Mouse (Mus musculus): ENCODE measurements around the gene Gas2l2.

The Gas2l2 gene

DNA sequence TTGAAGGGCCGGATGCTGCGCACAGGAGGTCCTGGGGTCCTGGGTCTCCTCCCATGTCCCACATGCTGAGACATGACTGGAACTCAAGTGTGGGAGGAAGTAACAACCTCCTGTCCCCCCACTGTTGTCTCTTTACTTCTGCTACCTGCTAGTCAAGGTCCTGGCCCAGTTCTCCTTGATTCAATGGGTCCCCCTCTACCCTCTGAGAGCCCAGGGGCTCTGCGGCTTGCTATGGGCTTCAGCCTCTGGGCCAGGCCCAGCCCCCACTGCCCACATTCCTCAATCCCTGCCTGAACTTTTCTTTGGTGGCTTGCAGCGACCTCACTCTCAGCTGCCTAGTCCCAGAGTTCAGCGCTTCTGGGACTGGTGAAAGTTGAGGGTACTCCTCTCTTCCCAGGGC lies at the start of gene Gas2l2:
Gene Gas2l2, minus strand, starts transcription at position 101 of the 400 bp plus-strand sequence.
- no peak for DNase-seq (ENCODE audit: low spot score)

DNA sequence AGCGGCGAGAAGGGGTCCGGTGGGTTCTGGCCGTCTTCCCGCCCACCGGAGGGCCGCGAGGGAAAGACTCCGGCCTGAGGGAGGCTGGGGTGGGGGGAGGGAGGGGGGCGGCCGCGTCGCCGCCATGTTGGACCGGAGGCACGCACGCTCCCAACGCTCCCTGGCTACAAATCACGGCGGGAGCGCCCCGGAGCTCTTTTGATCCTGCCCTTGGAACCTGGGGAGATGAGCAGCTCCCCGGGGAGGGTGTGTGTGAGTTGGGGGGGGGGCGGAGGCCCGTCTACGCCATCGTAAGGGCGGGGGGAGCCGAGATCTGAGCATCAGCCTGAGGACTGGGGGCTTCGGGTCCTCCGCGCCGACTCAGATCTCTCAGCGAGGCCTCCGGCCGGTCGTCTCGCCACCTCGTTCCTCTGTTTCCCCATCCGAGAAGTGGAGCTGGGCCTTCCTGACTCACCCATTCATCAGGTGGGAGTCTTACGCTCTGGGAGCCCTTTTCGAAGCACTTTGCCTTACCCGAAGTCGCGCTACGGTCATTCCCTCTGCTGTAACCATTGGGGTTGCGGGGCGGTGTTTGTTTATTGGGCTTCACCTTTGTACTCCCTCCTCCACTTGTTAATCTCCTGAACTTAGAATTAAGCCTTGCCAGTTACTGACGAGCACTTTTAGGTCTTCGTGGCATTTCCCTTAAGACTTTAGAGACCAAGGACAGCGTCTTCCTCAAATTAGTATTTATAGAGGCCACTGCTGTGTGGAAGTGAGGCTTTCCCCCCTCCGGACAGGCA lies 44.2 kb upstream of the Gas2l2 start:
- DNase-seq (ENCODE audit: low spot score): no peak

DNA sequence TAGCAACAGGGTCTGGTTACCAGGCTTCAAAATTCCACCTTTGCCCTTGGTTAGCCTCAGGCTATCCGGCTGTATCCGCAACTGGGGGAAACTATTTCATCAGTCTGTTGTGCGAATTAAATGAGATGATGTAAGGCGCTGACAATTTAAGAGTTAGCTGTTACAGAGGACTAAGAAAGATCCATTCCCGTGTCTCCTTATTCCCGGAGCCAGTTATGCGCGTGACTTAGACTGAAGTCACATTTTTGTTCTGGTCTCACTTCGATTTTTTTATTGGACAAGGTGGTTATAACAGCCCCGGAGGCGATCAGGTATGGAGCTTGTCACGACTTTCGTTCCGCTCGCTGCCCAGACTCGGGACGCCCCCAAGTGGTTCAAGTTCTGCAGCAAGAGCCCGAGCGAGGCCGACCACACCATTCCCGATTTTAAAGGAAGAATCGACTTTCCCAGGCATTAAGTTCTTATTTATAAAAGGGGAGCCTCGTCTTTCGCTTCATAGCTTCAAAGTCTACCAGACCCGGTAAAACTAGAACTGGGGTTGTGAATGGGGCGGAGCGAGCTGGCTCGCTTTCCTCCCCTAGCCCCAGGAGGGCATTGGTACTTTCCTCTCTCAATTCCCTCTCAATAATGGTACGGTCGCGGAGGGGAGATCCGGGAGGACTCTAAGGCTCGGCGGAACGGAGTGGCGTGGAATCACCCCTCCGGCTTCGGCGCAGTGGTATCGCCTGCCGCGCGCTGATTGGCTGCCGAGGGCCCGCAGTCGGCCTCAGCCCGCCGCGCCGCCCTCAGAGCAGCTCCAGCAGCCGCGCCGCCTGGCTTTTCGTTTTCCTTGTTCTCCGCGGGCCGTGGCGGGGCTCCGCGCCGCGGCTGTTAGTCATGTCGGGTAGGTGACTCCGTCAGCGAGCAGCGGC lies 43.3 kb upstream of the Gas2l2 start, which contains the start of gene Taf15:
Gene Taf15, plus strand, starts transcription at position 763 of the 911 bp plus-strand sequence.
- DNase-seq (ENCODE audit: low spot score): peak; percentile 98

DNA sequence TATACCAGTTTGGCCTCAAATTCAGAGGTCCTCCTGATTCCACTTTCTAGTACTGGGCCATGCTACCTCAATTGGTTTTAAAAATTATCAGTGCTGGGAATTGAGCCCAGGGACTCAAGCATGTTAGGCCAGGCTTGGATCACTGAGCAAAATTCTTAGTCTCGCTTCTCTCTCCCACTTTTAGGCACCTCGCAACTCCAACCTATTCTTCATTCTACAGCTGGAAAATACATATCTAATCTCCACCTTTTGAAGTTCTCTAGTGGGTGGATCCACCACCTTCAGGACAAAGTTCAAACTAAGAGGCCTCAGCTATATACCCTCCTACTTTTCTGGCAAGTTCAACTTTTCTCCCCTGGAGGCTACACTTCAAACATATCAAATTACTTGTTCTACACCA lies 42.5 kb upstream of the Gas2l2 start:
- no peak for DNase-seq (ENCODE audit: low spot score)

DNA sequence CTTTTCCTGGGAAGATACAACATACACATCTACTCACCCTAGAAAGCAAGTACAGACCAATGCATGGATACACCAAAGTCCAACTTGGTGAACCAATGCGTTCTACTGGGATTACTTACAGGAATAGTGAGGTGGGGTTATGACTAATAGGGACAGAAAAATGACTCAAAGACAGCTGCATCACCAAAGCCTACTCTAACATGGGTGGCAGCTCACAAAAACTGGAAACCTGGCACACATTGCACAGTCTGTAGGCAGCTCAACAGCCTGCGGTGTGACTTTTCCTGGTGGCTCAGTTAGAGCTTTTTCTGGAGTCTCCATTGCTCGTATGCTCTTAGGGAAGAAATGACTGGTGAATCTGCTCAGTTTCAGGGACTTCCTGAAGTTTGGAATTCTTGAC lies 39.5 kb upstream of the Gas2l2 start:
- no peak for DNase-seq (ENCODE audit: low spot score)

DNA sequence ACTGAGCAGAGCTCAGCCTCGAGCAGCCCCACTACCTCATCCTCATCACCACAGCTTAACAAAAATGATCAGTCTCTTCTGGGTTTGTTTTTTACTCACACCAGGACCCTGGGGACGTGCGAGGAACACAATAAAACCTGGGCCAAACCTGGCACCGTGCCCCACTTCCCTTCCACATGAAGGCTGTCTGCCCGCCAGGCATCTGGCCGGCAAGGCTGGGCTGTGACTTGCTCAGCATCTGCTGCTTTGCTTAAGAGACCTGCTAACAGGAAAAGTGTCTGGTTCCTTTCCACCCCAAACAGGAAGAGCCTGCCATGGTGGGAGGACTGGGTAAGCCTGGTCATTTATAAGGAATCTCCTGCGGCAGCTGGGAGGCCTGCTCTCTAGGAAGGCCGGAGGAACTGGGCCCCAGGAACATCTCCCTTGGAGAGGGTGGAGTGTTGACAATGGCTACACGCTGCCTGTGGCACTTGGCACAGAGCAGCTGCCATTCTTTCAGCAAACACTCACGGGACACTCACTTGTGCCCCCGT lies 37.9 kb upstream of the Gas2l2 start:
- DNase-seq (ENCODE audit: low spot score): no peak

DNA sequence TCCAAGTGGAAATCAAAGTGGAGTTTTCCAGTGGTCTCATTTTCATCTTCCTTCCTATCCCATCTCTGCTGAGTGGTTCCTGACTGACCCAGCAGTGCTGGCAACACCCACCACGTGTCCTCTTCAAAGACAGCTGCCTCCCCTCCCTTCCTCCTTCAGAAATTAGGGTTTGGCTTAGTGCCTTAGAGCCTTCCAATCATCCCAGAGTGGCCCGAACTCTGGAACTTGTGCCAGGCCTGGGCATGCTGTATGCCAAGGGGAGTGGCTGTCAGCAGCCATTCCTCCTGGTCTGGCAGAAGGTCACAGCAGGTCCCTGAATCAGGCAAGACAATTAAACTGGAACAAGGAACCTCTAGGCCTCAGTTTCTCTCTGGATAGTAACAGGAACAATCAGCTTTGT lies 36.7 kb upstream of the Gas2l2 start:
- no peak for DNase-seq (ENCODE audit: low spot score)

DNA sequence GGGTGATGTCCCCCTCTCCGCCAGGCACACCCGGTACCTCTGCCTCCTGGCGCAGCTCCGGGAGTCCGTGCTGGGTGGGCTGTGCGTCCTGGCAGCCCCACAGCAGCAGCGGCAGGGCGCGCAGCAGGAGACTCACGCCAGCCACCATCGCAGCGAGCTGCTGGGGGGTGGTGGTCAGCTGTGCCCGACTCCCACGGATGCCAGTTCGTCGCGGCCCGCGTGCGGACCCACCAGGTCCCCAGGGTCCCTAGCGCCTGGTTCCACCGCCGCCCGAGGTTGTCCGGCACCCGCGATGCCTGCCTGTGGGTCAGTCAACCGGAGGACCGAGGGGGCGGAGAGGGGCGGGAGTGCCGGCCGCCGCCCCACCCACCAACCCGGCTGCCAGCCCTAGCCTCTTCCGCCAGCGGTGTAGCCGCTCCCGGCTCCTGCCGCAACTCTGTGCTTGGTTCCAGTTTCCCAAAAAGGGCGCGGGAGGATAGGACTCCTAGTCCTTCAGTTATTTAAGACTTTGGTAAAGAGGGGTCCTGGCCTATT lies 33.5 kb upstream of the Gas2l2 start, which contains the start of gene Mmp28:
Gene Mmp28, minus strand, starts transcription at position 361 of the 534 bp plus-strand sequence.
- DNase-seq (ENCODE audit: low spot score): no peak

DNA sequence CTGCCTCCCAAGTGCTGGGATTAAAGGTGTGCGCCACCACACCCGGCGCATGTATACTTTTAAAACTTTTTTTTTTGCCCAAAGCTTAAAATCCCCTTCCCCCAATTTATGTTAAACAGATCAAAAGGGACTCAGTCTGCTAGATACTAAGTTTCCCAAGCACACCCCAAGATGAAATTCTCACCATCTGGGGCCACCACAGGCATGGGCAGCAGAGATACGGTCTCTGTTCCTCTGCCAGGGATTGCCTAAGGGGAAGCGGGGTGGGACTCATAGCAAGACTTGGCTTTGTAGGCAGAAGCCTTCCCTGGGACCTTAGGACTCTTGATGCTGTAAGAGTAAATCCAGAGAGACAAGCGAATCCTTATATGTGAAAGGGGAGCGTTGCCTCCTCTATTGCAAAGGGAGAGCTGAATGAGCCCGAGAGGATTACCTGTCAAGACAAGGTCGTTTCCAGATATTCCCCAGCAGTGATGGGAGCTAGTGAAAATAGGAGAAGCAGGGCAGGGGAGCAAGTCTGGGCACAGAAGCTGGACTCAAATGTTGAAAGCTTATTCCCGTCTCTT lies 32.3 kb upstream of the Gas2l2 start:
- no peak for DNase-seq (ENCODE audit: low spot score)

DNA sequence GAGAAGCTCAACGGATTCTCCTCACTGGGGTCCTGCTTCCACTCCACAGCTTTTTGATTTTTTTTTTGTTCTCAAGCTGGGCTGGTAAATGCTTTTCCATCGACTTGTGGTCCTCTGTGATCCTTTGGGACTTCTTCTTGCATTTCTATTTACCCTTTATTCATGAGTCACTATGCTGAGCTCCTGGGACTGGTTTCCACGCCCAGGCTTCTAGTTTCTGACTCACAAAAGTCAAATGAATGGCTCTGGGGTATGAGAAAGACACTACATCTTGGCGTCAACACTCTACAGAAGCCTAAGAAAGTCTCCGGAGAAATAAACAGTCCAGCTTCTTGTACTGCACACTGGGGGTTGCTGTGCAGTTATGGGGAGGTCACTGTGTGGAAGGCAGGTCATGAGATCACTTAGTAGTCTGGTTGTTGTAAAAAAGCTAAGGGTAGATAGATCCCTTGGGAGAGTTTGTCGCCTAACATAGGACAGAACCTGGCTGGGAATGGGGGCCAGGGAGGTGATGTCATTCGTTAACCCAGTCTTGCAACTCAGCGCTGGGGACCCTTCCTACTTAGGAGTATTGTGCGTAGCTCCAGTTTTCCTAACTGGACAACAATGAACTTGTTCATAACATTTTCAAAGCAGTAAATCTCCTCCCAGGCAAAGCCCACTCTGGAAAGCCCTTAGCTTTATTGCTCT lies 28.8 kb upstream of the Gas2l2 start:
- DNase-seq (ENCODE audit: low spot score): no peak

DNA sequence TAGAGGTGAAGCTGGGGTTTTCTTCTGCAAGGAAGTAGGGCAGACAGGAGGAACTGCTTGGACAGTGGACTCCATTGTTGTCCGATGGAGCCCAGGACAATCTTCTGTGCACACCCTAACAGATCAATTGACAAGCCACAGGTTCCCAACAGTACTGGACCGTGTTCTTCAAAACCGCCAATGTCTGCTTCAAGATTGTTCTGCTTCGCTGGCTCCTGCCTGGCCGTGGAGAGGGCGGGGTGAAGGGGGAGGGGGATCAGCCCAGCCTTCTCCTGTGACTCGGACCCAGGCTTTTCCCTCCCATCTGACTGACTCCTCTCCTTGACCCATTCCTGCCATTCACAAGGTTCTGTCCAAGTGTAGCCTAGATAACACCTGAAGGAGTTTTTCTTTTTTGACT lies 28.0 kb upstream of the Gas2l2 start:
- DNase-seq (ENCODE audit: low spot score): no peak

DNA sequence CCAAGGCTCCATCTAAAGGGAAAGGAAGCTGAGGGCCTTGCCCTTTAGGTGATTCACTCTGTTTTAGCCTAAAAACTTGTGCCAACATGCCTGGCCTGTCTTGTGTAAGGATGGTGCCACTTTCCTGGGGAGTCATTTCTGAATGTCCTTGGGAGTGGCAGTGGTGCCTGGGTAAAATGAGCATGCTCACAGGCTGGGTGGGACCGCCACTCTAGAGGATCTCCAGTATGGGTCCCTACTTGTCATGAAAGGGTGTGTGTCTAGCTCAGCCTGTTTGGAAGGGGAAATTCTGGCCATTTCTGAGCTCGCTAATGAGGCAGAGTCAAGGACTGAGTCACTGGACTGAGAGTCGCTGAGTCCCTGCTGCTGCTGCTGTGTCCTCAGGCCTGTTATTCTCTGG lies 26.4 kb upstream of the Gas2l2 start:
- DNase-seq (ENCODE audit: low spot score): no peak

DNA sequence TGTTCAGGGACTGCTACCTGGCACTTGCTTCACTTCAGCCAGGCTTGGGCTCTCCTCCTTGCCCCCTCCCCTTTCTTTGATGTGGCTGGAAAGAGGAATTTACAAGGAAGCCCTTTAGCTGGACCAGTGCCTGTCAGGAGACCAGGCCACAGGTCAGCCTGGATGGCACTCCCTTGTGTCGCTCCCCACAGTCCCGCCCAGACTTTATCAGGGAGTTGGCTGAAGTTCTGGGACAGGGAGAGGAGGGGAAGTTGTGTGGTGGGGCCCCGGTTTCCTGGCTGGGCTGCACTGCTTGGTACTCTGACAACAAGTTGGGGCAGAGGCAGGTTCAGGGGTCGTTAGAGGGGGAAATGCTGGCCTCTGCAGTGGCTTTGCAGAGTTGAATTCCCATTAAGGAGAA lies 25.3 kb upstream of the Gas2l2 start:
- DNase-seq (ENCODE audit: low spot score): no peak

DNA sequence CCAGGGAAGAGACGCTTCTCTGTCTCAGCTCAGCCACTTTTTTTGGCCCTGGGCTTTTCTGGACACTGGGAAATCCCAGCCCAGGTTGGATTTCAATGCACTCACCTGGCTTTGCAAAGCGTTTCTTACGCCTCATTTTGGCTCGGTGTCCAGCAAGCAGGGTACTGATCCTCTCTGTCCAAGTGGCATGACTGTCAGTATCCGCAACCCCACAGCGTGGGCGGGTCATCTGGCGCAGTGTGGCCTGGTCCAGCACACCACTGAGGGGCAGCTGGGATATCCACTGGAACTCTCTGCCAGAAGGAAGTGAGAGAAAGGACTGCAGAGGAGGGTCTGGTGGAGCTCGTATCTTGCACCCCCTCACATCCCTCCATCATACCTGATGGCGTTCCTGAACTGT lies 22.0 kb upstream of the Gas2l2 start:
- DNase-seq (ENCODE audit: low spot score): no peak

DNA sequence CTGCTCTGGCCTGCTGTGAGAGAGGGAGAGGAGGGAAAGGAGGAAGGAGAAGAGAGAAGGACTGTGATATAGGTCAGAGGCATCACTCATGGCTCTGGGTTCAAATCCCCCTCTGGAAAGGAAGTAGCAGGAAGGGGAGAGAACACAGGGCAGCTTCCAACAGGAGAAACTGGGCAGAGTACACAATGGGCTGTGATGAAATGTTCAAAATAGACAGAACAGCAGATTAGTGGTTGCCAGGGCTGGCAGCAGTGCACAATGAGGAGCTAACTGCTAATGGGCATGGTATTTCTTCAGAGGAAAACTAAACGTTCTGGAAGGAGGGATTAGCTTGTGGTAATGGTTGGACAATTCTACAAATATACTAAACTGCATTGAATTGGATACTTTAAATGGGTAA lies 21.3 kb upstream of the Gas2l2 start:
- no peak for DNase-seq (ENCODE audit: low spot score)

DNA sequence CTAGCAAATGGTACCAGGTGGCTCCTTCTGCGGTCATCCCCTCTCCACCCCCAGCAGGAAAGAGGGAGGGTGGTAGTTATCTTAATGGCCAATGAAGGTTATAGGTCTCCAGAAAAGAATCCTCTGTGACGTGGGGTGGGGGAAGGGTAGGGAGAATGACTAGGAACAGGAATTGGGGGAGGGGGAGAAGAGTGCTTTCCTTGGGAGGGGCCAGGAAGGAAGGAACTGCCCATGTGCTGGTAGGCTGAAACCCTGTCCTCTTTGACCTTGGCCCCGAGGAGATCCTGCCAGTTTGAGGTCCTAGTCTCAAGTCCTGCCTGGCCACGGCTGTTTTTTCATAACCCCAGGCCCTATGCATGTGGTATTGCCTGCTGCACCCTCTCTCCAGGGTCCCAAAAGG lies 20.0 kb upstream of the Gas2l2 start:
- DNase-seq (ENCODE audit: low spot score): no peak

DNA sequence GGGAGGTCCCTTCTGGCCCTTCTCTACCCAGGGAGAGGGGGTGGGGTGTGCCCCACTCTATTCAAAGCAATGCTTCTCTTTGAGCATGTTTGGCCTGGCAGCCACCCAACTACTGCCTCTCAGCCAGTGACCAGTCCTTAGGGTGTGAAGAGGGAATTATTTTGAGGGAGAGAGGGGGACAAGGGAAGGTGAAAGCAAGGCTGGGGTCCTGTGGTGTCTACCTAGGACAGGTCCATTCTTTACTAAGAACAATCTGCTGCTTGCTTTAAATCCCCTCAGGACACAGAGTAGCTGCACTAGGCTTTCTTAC lies 19.6 kb upstream of the Gas2l2 start:
- no peak for DNase-seq (ENCODE audit: low spot score)

DNA sequence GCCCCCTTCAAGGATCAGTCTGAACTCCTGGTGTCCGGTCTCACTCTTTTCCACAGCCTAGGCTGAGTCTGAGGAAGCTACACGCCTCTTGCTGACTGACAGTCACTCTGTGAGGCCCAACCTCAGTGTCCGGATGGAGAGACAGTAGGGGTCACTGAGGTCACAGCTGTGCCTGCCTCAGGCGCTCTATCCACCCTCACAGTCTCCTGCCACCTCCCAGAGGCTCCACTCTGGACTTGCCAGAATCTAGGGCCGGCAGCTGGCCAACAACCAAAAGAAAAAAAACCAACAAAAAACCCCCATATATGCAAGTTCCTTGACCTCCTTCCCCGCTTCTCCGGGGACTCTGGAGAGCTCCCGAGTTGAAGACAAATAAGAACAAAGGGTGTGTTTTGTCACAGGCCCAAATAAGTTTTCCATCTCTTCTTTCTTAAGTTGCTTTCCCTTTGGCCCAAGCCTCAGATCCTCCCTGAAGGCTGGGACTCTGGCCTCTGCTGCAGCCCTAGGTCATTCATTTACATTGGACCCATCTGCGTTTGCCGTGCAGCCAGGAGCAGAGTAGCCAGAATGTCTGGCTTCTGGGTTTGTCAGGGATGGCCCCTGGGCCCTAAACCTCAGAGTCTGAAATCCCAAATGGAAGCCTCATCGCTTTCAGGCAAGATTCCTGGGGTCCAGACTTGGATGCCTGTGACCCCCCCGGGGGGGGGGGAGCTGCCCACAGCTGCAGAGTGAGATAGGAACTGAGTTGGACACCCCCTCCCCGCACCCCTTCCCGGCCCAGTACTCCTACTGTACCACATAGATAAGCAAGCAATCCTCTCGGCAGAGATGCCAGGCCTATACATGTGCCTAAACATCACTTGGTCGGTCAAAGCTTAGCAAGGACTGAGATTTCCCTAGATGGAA lies 19.0 kb upstream of the Gas2l2 start:
- no peak for DNase-seq (ENCODE audit: low spot score)

DNA sequence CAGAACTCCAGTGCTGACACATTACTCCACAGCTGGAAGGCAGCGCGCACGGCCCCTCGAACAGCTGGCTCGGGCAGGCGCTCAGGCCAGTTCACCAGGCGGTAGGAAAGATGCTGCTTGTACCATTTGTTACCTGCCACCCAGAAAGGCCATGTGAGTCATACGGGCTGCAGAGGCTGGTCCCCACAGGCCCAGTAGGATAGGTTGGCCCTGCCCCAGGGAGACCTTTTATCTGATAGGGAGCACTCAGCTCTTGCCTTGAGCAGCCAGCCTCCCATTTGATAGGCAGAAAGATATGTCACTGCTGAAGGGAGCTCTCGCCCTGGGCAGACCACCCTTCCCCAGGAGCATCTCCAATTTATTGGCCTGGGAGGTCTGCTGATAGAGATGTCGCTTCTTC lies 18.4 kb upstream of the Gas2l2 start:
- DNase-seq (ENCODE audit: low spot score): no peak

DNA sequence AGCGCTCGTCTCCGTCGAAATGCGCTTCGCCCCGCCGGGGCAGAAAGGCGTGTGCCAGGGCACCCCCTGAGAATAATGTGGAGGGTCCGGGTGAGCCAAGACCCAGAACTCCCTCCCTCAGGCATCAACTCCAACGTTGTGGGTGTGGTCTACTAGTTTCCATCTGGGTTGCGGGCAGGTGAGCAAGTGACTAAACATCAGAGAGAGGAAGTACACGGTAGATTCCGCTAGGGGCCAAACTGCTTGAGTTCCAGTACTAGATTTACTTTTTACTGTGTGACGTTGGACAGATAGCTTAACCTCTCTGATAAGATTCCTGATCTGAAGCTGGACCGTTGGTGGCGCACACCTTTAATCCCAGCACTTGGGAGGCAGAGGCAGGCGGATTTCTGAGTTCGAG lies 15.7 kb upstream of the Gas2l2 start:
- DNase-seq (ENCODE audit: low spot score): no peak

DNA sequence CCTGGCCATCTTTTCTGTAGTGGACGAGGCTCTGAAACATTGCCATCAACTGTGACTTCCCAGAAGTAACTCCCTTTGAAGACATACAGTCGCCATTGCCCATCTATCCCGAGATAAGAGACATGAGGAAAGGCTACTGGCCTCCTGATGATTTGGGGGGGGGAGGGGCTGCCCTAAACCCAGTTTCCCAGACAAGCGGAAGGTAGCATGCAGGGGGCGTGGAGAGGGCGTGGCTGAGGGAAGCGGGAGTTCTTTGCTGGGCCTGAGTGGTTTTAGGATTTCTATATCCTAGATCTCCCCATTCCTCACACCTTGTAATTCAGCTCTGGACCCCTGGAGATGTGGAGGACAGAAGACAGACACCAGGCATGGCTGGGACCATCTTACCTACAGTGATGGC lies 14.6 kb upstream of the Gas2l2 start:
- DNase-seq (ENCODE audit: low spot score): no peak
